Mouse (Mus musculus) right cerebral cortex, postnatal 4 days (tissue): Measurements from ENCODE around the gene Etl4.

ENCODE experiments used
- DNase-seq: peaks from one replicate; pipeline ENCODE4 v3.0.0-alpha.2; 2022

Gene Etl4

GRCm38 (mm10) chr2:20583032-20583431, 673.5 kb downstream of the Etl4 start:
- DNase-seq: no peak

GRCm38 (mm10) chr2:20583562-20584153, 674.1 kb downstream of the Etl4 start:
- no peak for DNase-seq

DNA sequence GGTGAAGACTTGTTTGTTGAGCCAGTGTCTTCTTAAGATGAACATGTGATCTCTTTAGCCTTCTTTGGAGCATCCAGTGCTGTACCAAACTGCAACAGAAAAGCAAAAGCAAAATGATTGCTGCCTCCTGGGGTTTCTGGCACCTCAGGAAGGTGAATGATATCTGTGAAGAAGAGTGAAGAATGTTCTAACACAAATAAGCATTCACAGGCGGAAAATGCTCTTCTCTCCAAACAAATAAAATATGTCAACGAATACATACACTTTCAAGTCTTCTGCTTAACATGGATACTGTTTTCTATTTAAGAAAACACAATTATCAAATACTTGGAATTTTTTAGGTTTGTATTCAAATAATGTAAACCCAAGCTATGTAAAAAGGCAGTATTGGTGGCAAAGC, 678.3 kb downstream of the Etl4 start:
- no peak for DNase-seq

DNA sequence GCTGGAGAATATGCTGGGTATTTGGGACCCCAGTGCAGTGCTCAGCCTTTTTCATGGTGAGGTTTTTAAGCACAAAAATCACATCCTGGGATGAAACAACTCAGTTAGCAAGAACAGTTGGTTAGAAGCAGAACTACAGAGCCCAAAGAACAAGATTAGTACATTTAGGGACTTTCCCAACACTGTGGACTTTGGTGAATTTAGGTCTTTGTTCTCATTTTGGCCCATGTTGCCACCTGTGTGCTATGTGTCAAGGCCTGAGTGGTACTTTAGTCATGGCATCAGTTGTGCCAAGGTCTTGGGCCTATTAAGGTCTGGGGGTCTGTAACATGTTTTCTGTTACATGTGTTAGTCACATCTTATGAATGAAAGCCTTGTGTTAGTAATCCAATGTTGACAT, 679.1 kb downstream of the Etl4 start:
- no peak for DNase-seq

- no peak for DNase-seq
Observed at GRCm38 (mm10) chr2:20594129-20594528, 684.5 kb downstream of the Etl4 start.

DNA sequence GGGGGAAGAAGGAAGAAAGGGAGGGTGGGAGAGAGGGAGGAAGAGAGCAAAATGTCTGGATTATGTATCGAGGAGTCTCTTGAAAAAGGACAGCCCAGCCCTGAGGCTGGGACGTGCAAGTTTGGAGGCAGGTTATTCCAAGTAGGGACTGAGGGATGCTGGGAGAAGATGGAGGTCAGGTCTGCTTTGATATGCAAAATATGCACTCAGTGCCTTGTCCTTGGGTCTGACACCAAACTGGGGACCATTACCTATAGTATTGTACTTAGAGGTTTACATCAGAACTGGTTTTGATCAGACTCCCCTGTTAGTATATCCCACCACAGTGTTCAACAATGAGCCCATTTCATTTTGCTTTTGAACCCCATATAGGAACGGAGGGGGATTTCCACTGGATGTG, 685.4 kb downstream of the Etl4 start:
- no peak for DNase-seq

DNA sequence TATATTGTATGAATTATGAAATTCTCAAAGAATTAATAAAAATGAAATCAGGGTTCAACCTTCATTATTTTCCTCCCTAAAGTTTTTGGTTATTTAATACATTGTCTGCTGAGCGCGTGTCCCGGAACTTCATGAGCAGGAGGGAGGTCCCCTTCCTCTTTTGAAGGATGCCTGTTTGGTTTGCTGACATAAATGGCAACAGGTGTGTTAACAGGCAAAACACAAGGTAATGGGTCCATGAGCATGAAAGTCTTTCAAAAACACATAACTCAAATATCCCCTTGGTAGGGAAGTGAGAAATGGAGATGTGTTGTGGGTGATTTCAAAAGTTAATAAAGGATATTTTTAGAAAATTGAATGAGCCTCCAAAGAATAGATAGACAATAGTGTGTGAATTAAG, 687.0 kb downstream of the Etl4 start:
- DNase-seq: no peak

DNA sequence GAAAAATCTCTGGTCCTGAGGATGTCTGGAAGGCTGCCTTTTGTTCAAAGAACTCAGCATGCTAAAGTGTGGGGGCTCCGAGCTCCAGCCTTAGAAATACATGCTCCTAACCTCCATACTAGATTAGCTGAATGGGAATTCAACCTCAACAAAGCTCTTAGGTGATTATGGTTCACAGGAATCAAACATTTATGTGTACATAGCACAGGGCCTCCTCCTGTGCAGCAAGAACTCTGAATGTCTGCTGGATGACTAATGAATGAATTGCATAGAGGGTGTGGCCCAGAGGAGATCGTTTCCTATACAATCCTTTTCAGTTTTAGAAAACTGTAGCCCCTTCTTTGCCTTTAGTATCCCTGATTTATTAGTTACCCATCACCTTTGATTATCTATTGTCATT, 687.6 kb downstream of the Etl4 start:
- DNase-seq: no peak

GRCm38 (mm10) chr2:20602656-20603055, 693.1 kb downstream of the Etl4 start:
- no peak for DNase-seq

- no peak for DNase-seq
Observed at GRCm38 (mm10) chr2:20603536-20603935, 694.0 kb downstream of the Etl4 start.

GRCm38 (mm10) chr2:20603991-20604390, 694.4 kb downstream of the Etl4 start:
- no peak for DNase-seq

DNA sequence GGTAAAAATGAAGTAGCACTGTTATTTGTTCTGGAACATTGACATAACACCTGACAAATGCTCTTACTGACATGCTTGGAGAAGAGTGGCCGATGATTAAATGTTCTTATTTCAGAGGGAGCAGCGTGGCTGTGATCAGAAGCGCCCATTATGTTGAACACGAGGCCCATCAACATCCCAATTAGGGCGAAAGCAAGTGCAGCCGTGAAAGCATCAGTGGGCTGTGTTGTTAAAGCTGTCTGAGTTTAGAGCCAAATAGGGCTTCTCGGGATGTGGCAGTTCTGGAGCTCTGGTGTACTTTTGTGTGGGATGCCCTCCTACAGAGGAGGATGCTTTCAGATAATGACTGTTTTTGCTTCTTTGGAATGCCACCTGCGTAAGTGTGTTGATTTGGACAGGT, 699.6 kb downstream of the Etl4 start:
- no peak for DNase-seq

DNA sequence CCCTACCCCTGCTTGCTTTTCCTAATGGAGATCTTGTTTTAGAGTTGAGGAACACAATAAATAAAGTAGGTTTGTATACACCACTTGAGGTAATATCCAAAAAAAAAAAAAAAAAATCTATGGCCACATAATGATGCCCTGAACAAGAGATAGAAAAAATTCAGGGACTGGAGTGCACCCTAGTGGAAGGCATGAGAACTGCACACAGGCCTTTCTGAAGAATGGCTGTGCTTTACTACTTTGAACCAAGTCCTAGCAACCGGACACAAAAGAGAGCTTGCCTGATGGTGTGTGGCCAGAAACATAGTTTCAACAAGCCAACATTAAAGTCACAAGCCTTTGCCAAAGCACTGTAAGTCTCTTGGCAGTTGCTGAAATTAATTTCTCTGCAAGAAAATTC, 706.4 kb downstream of the Etl4 start:
- peak; percentile 41 for DNase-seq

DNA sequence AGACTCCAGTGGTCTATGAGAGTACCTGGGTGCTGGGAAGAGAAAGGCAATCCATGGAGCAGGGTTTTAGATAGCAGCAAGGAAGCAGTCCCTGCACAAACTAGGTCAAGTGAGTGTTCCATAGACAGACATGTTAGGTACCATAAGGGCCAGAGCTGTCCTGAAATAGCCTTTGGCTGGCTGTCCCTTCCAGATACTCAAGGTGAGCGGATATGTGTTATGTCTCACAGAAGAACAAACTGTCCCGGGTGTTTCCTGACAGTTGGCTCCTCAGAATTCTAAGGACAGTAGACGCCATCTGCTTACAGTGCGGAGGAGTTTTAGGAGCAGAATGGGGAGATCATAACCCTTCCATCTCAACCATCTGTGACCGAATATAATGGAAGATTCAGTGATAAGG, 708.8 kb downstream of the Etl4 start:
- DNase-seq: no peak

DNA sequence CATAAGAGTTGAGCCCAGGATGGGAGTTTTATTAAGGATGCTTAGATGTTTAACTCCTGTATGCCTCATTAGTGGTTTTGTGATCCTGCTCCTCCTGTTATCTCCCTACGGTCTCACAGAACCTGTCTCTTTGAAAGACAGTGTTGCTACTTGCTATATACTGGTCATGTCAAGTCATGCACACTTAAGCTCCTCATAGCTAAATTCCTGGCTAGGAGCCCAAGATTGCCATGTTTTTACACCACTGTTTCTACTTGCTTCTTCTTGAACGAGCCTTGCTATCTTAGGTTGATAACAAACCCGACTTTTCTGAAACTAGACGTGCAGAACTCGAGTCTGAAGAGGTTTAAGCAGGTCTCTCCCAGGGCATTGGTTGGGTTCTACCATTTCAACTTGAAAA, 710.3 kb downstream of the Etl4 start:
- no peak for DNase-seq

DNA sequence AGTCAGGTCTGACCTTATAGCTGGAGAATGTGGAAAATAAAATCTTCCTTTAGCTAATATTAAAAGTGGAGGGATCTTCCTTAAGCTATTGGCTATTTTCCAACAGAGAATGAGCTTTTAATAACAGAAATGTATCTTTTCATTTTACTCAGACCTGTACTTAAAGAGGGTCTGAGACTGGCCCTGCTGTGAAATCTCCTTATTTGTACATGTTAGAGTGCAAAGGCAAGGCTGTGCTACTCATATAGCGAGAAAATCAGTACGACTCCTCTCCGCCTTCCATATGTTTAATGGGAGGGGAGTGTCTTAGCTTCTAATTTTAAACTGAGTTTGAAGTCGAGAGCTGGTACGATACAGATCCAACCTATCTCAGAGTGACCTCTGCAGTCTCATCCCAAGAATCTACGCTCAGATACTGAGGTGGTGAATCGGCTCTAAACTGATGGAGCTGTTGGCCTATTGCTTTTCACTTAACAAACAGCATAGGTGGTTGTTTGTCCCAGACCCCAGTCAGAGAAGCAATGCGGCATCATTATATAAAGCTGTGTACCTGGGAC, 719.7 kb downstream of the Etl4 start:
- DNase-seq: no peak

DNA sequence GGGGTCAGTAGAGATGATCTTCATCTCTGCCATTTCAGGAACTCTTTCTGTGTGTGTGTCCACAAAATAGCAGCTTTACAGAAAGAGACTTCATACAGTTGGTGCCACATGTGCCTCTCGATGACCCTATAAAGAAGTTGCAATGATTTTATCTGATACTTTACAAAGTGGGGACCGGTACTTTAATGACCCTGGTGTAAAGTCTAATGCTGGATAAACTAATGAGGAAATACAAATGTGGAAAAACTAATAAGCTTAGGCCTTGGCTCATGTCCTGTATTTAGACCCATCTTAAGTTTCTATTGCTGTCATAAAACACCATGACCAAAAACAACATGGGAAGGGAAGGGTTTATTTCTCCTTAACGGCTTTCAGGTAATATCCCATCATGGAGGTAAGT, 729.0 kb downstream of the Etl4 start:
- DNase-seq: no peak

DNA sequence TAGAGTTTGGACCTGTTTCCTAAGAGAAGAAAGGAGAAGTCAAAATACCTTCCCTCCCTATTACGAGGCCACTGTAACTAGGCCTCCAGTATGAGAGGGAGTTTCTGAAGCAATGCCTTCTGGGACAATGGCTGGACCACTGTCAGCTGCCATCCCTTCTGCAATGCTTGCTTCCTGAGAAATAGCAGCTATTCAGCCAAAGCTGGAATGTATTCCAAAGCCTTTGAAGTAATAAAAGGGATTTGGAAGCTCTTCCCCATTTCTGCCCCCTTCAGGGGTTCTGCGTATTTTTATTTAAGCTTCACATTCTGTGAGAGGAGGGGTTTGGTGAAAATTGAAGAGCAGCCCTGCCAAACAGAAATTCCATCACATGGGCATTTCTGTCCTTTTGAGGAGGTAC, 730.1 kb downstream of the Etl4 start:
- DNase-seq: no peak

DNA sequence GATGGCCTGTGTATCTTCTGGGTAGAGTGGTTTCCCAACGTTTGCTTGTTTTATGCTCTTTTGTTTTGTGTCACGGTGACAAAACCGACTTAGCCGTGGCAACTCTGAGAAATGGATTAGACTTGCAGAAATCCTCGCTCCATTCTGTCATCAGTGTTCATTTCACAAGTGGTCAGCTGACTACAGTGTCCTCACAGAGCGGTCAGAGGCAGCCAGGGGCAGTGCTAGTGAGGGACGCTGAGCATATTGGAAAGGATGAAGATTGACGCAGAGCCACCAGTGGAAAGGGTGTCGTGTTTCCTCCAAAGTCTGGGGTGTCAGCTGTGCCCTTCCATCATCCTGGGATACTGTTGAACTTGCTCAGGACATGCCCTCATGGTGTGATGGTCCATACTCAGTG, 733.2 kb downstream of the Etl4 start:
- no peak for DNase-seq

GRCm38 (mm10) chr2:20649817-20650216, 740.2 kb downstream of the Etl4 start:
- DNase-seq: peak; percentile 11

GRCm38 (mm10) chr2:20653116-20653515, 743.5 kb downstream of the Etl4 start:
- DNase-seq: no peak

GRCm38 (mm10) chr2:20654058-20654457, 744.5 kb downstream of the Etl4 start:
- no peak for DNase-seq

DNA sequence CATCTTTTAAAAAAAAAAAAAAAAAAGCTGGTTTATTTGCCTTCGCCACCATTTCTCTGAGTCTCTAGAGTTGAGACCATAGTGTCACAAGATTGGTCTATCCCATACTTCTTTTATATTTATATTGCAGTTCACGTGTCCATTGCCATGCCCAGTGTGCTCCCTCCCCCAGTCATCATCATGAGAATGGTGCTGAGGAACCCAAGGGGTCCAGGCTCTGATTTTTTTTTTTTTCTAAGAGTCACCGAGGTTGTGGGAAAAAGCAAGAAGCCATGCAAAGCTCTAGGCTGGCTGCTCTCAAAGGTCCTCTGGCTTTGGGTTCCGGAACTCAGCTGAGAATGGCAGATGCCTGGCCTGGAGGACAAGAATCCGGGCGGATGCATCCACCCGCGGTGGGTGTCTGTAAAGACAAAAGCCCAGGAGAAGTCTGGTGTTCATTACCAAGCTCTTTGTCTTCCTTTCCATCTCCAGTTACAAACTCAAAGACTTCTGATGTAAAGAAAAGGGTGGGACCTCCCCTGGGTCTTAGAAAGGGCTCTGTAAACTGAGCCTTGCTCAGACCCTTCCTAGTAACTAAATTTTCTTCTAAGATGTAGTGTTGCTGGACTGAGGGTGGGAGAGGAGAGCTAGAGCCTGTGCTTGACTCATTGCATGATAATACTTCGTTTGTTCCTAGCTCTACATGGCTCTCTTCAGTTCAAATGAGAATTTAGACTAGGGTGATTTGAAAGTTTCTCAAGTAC, 745.2 kb downstream of the Etl4 start:
- DNase-seq: no peak

DNA sequence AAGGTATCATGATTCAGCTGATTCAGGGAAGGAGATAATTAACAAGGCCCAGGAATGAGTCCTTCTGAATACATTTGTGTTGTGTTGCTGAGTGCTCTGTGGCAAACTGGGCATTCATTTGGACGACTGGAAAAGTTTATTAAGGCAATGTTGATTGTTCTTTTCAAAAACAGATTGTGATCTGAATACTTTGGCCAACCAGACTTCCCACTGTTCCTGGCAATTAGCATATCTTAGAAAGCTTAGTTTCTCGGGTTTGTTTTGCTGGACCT, 745.7 kb downstream of the Etl4 start:
- DNase-seq: no peak

- no peak for DNase-seq
Observed at GRCm38 (mm10) chr2:20657856-20658255, 748.3 kb downstream of the Etl4 start.
